Mouse (Mus musculus) heart, adult 2 months (tissue): ENCODE measurements around the gene Cdkn2b. TPM values are rescaled to one million over a fixed set of nuclear protein-coding genes. Genes with fewer than 3 reads are reported as not detected.

Source experiments
- DNase-seq, 2 experiments: peaks; one replicate each; pipeline ENCODE4 v3.0.0; 2021
- H3K27ac ChIP-seq: fragments of 200-600 bp; 2 replicates; pipeline ENCODE4 v1.8.1; 2022
- H3K27me3 ChIP-seq: fragments of 200-500 bp; 2 replicates; pipeline ENCODE4 v1.6.1; 2012; ENCODE audit warnings: mild to moderate bottlenecking, low read length, inconsistent platforms, mixed read lengths; ENCODE audit not compliant: control insufficient read depth, insufficient read depth
- H3K36me3 ChIP-seq: fragments of 200-500 bp; 2 replicates; pipeline ENCODE4 v1.6.1; 2012; ENCODE audit warnings: low read length, inconsistent platforms; ENCODE audit not compliant: control insufficient read depth, insufficient read depth
- H3K4me1 ChIP-seq: fragments of 200-500 bp; 2 replicates; pipeline ENCODE4 v1.6.1; 2011; ENCODE audit warnings: low read length; ENCODE audit not compliant: control insufficient read depth, insufficient read depth
- H3K4me3 ChIP-seq: fragments of 200-600 bp; 2 replicates; pipeline ENCODE4 v1.8.1; 2022
- H3K79me2 ChIP-seq: fragments of 200-500 bp; replicated peaks from 2 replicates; pipeline ENCODE4 v1.6.1; 2012; ENCODE audit warnings: mild to moderate bottlenecking, inconsistent platforms, low read length, moderate library complexity, mixed read lengths; ENCODE audit not compliant: control insufficient read depth, insufficient read depth
- H3K9ac ChIP-seq: fragments of 200-500 bp; 2 replicates; pipeline ENCODE4 v1.6.1; 2012; ENCODE audit warnings: low read depth, mild to moderate bottlenecking, control low read depth, inconsistent platforms, low read length, mixed read lengths
- CTCF ChIP-seq: fragments of 200-600 bp; IDR thresholded peaks from 2 replicates; pipeline ENCODE4 v1.8.1; 2022; ENCODE audit warnings: antibody characterized with exemption, mild to moderate bottlenecking, moderate library complexity
- EP300 ChIP-seq: fragments of 200-500 bp; IDR thresholded peaks from 2 replicates; pipeline ENCODE4 v1.6.1; 2011; ENCODE audit warnings: low read depth, low read length, control low read depth; ENCODE audit not compliant: insufficient read depth
- POLR2A ChIP-seq: fragments of 200-500 bp; IDR thresholded peaks from 2 replicates; pipeline ENCODE4 v1.6.1; 2011; ENCODE audit warnings: mild to moderate bottlenecking, low read depth, low read length, control low read depth; ENCODE audit not compliant: insufficient read depth
- WGBS: fragments of 180-500 bp; shearing (Covaris S2); methylation state at CpG from one replicate; pipeline ENCODE4 v1.1.7; 2018; 5-methylcytosine and 5-hydroxymethylcytosine counted together
- intact Hi-C: fragments of 180-260 bp; cut with DNase I; formaldehyde crosslinking; loops from one replicate; pipeline ENCODE4 v1.15.1; 2025
- polyA plus RNA-seq: library from polyadenylated mRNA; depleted of rRNA; stranded (reverse); fragments of >200 nt; gene quantifications from 2 replicates; pipeline ENCODE4 v1.2.3, GENCODE M21; 2012; rRNA removed
- total RNA-seq, 2 experiments: library from RNA; stranded (reverse); gene quantifications; 2 replicates each; pipeline ENCODE4 v1.2.3; 2021

The Cdkn2b gene
- total and polyA plus RNA-seq, 3 experiments, result 0.39 to 0.94 (median 0.59) TPM

DNA sequence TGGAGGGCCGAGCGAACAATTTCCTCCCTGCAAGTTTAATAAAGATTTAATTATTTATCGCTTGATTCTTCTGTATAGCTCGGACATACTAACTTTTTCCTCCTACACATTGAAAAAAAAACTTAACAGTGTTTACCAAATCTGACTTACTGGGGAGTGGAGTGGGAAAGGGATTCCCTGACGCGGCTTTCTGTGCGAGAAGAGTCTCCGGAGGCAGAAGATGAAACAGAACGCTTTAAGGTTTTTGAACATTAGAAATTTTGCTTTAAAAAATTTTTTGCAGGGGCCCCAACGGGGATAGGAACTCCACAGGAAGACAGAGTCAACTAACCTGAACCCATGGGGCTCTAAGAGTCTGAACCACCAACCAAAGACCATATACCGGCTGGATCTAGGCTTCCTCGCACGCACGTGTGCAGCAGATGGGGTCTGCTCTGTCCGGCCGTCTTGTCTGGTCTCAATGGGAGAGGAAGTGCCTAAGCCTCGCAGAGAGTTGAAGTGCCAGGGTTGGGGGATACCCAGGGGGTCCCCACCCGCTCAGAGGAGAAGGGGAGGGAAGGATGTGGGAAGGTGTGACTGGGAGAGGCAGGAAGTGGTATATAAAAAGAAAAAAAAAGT is 38.6 kb downstream of the Cdkn2b start:
- no peak for TF ChIP-seq EP300
- no peak for TF ChIP-seq CTCF
- TF ChIP-seq POLR2A, result no peak
- 12% methylated on average over 18 of the region's 18 CpGs for WGBS
- H3K27ac ChIP-seq, result no peak overlapping the region
- intact Hi-C loops, result no loop called here
- DNase-seq, result no peak
- H3K9ac ChIP-seq, result no peak overlapping the region
- no peak overlapping the region for H3K4me3 ChIP-seq
- H3K79me2 ChIP-seq, result no peaks in the 10 kb centered on the region
- no peaks in the 10 kb centered on the region for H3K36me3 ChIP-seq
- H3K27me3 ChIP-seq, result peaks cover 28% of the 10 kb centered on the region
- no peaks in the 10 kb centered on the region for H3K4me1 ChIP-seq

DNA sequence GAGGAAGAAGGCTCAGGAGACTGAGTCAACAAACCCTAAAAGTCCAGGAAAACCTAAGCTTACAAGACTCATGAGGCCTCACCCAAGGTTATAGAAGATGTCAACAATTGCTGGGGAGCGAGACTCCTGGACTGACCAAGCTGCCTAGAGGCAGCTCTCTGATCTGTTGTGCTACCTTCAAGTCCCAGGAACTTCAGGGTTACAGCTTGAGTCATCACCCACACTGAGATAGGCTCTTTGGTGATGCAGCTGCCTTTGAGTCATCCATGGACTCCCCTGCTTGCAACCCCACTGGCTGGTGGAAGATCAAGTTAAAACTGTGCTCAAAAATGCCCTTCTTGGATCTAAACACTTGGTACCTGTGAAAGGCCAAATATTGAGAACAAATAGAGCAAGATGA is 53.1 kb downstream of the Cdkn2b start:
- Histone ChIP-seq H3K27ac (no peak overlapping the region), H3K79me2 (no peaks in the 10 kb centered on the region), H3K36me3 (no peaks in the 10 kb centered on the region), H3K9ac (no peak overlapping the region), H3K27me3 (no peaks in the 10 kb centered on the region), H3K4me1 (no peaks in the 10 kb centered on the region), H3K4me3 (no peak overlapping the region)
- 62% methylated on average over 1 of the region's 1 CpGs for WGBS
- intact Hi-C loops, result no loop called here
- no peak for DNase-seq
- TF ChIP-seq EP300 (no peak), CTCF (no peak), POLR2A (no peak)

Other genes starting within 250 kb of the Cdkn2b start
- gene Mtap, start 173.9 kb downstream of the Cdkn2b start, total RNA-seq, result 10 to 100 TPM; 19.8 to 22.0 TPM
- 8.3 and 14.0 TPM in 2 replicates for gene Mtap, start 173.9 kb downstream of the Cdkn2b start, polyA plus RNA-seq
- gene Cdkn2a, start 16.4 kb downstream of the Cdkn2b start, total RNA-seq, result not detected
- 0.31 and 0.47 TPM in 2 replicates for gene Cdkn2a, start 16.4 kb downstream of the Cdkn2b start, polyA plus RNA-seq